Mouse (Mus musculus): Measurements from ENCODE around the gene Prr18. TPM values are rescaled to one million over a fixed set of nuclear protein-coding genes. Genes with fewer than 3 reads are reported as not detected.
"Not testable (repeated sequence)": the region's sequence is repeated elsewhere in the genome, so short reads cannot be mapped to it uniquely, and the experiment has no call there.

The Prr18 gene
- total RNA-seq (2014; fragmentation: Nextera tagmentation) (0.15 TPM in 1 of 2 replicates, not detected in the other), total RNA-seq (2017) (not detected in 2 replicates)

- not testable (repeated sequence) for ATAC-seq (replicated peaks; ENCODE audit: low FRiP score, low TSS enrichment, poor library complexity, severe bottlenecking)
These were observed at the start of gene Prr18 for GRCm38 (mm10) chr17:8337159-8337558. Gene Prr18, plus strand, starts transcription at chr17:8337459.

- no peak for ATAC-seq (replicated peaks; ENCODE audit: low FRiP score, low TSS enrichment, poor library complexity, severe bottlenecking)
These were observed 47.1 kb upstream of the Prr18 start for GRCm38 (mm10) chr17:8289993-8290679.

GRCm38 (mm10) chr17:8290736-8291135 lies 46.5 kb upstream of the Prr18 start:
- ATAC-seq (replicated peaks; ENCODE audit: low FRiP score, low TSS enrichment, poor library complexity, severe bottlenecking): no peak

GRCm38 (mm10) chr17:8295825-8296224 lies 41.4 kb upstream of the Prr18 start:
- ATAC-seq (replicated peaks; ENCODE audit: low FRiP score, low TSS enrichment, poor library complexity, severe bottlenecking): no peak

- no peak for ATAC-seq (replicated peaks; ENCODE audit: low FRiP score, low TSS enrichment, poor library complexity, severe bottlenecking)
These were observed 40.9 kb upstream of the Prr18 start for GRCm38 (mm10) chr17:8296313-8296844.

- ATAC-seq (replicated peaks; ENCODE audit: low FRiP score, low TSS enrichment, poor library complexity, severe bottlenecking): no peak
These were observed 39.5 kb upstream of the Prr18 start for GRCm38 (mm10) chr17:8297746-8298145.

GRCm38 (mm10) chr17:8298281-8298680 lies 39.0 kb upstream of the Prr18 start:
- no peak for ATAC-seq (replicated peaks; ENCODE audit: low FRiP score, low TSS enrichment, poor library complexity, severe bottlenecking)

GRCm38 (mm10) chr17:8299524-8299923 lies 37.7 kb upstream of the Prr18 start:
- ATAC-seq (replicated peaks; ENCODE audit: low FRiP score, low TSS enrichment, poor library complexity, severe bottlenecking): no peak

- ATAC-seq (replicated peaks; ENCODE audit: low FRiP score, low TSS enrichment, poor library complexity, severe bottlenecking): no peak
These were observed 35.7 kb upstream of the Prr18 start for GRCm38 (mm10) chr17:8301515-8301914.

GRCm38 (mm10) chr17:8302772-8303438 lies 34.4 kb upstream of the Prr18 start:
- ATAC-seq (replicated peaks; ENCODE audit: low FRiP score, low TSS enrichment, poor library complexity, severe bottlenecking): no peak

- no peak for ATAC-seq (replicated peaks; ENCODE audit: low FRiP score, low TSS enrichment, poor library complexity, severe bottlenecking)
These were observed 33.6 kb upstream of the Prr18 start for GRCm38 (mm10) chr17:8303671-8304070.

GRCm38 (mm10) chr17:8305801-8306200 lies 31.5 kb upstream of the Prr18 start:
- ATAC-seq (replicated peaks; ENCODE audit: low FRiP score, low TSS enrichment, poor library complexity, severe bottlenecking): peak; percentile 66

GRCm38 (mm10) chr17:8310838-8311614 lies 26.2 kb upstream of the Prr18 start, which contains the start of gene Sft2d1:
Gene Sft2d1, plus strand, starts transcription at chr17:8311102.
- peak; percentile 95 for ATAC-seq (replicated peaks; ENCODE audit: low FRiP score, low TSS enrichment, poor library complexity, severe bottlenecking)

GRCm38 (mm10) chr17:8311751-8312150 lies 25.5 kb upstream of the Prr18 start:
- ATAC-seq (replicated peaks; ENCODE audit: low FRiP score, low TSS enrichment, poor library complexity, severe bottlenecking): no peak

- no peak for ATAC-seq (replicated peaks; ENCODE audit: low FRiP score, low TSS enrichment, poor library complexity, severe bottlenecking)
These were observed 23.3 kb upstream of the Prr18 start for GRCm38 (mm10) chr17:8313976-8314375.

GRCm38 (mm10) chr17:8316251-8316650 lies 21.0 kb upstream of the Prr18 start:
- peak; percentile 62; the same call in 1 of the 2 replicates for ATAC-seq (replicated peaks; ENCODE audit: low FRiP score, low TSS enrichment, poor library complexity, severe bottlenecking)

GRCm38 (mm10) chr17:8326877-8327276 lies 10.4 kb upstream of the Prr18 start:
- ATAC-seq (replicated peaks; ENCODE audit: low FRiP score, low TSS enrichment, poor library complexity, severe bottlenecking): not testable (repeated sequence)

- ATAC-seq (replicated peaks; ENCODE audit: low FRiP score, low TSS enrichment, poor library complexity, severe bottlenecking): peak; percentile 74
These were observed 8.6 kb upstream of the Prr18 start for GRCm38 (mm10) chr17:8328511-8329174.

GRCm38 (mm10) chr17:8330602-8331001 lies 6.7 kb upstream of the Prr18 start:
- ATAC-seq (replicated peaks; ENCODE audit: low FRiP score, low TSS enrichment, poor library complexity, severe bottlenecking): no peak

All from megakaryocyte-erythroid progenitor cell, adult 5-6 weeks (primary cell).